Mouse (Mus musculus): ENCODE results near the gene Fbxo27. TPM values are rescaled to one million over a fixed set of nuclear protein-coding genes. Genes with fewer than 3 reads are reported as not detected.
A peak's percentile ranks its signal among the peaks of the same experiment; 100 is the strongest.

Gene Fbxo27
- polyA plus RNA-seq, 1 experiment = 9.6 TPM

DNA sequence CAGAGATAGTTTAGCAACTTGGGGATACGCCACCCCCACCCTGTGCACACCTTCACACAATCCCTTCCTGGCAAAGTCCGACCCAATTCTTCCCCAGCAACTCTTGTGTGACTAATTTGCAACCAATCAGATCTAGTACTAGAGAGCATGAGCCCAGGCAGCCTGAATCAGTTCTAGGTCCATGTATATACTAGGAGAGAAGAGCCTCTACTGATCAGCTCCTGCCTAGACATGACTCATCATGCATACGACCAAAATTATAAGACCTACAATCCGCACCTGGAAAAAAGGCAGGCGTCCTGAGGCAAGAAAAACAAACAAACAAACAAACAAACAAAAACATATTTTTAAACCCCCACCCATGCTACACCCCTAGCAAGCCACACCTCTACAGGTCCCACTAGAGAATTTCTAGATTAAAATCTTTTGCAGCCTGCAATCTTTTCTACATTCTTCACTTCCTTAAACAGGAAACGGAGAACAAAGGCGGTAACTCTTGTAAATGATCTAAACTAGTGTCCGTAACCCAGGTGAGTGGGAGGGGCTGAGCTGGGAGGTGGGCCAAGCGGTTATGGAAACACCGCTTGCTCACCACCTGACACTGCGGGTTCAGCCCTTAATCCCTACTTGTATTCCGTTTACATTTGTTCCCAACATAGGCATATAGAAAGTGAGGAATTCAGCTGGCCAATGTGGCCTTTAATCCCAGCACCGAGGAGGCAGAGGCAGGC, 15.7 kb upstream of the Fbxo27 start:
- Histone ChIP-seq H3K27ac (ENCODE audit: insufficient read depth, low read length) (peak overlapping the region; percentile 80), H3K9me3 (replicated peaks; ENCODE audit: control insufficient read depth, insufficient read depth, low read length, poor library complexity, severe bottlenecking) (0 out of 2 replicates have a peak, but pooled peaks cover 2% of the 10 kb centered on the region), H3K9ac (ENCODE audit: low read depth, poor library complexity, severe bottlenecking) (peak overlapping the region; percentile 10; the same call in 1 of the 2 replicates), H3K36me3 (ENCODE audit: control insufficient read depth, insufficient read depth, low read length, poor library complexity, severe bottlenecking) (no peaks in the 10 kb centered on the region), H3K4me3 (ENCODE audit: low read depth, low read length) (peak overlapping the region; percentile 7; the same call in 1 of the 2 replicates), H3K4me1 (ENCODE audit: control insufficient read depth, insufficient read depth, low read length) (peaks cover 4% of the 10 kb centered on the region), H3K27me3 (ENCODE audit: control insufficient read depth, insufficient read depth, low read length, poor library complexity, severe bottlenecking) (no peaks in the 10 kb centered on the region)
- TF ChIP-seq POLR2A (IDR thresholded peaks at IDR 0.05; ENCODE audit: insufficient read depth, low read length) (no peak), CTCF (IDR thresholded peaks at IDR 0.05; ENCODE audit: low read depth, low read length) (no peak), EP300 (IDR thresholded peaks at IDR 0.05; ENCODE audit: insufficient read depth, low read depth, low read length) (peak; percentile 67; the same call in 1 of the 2 replicates)

- Histone ChIP-seq H3K4me3 (ENCODE audit: low read depth, low read length) (no peak overlapping the region; the same call in 1 of the 2 replicates), H3K27me3 (ENCODE audit: control insufficient read depth, insufficient read depth, low read length, poor library complexity, severe bottlenecking) (no peaks in the 10 kb centered on the region), H3K9me3 (replicated peaks; ENCODE audit: control insufficient read depth, insufficient read depth, low read length, poor library complexity, severe bottlenecking) (peaks cover under 1% of the 10 kb centered on the region; the same call in 1 of the 2 replicates), H3K4me1 (ENCODE audit: control insufficient read depth, insufficient read depth, low read length) (peaks cover 4% of the 10 kb centered on the region), H3K9ac (ENCODE audit: low read depth, poor library complexity, severe bottlenecking) (peak overlapping the region; percentile 45; the same call in 1 of the 2 replicates), H3K36me3 (ENCODE audit: control insufficient read depth, insufficient read depth, low read length, poor library complexity, severe bottlenecking) (no peaks in the 10 kb centered on the region), H3K27ac (ENCODE audit: insufficient read depth, low read length) (peak overlapping the region; percentile 80)
- TF ChIP-seq EP300 (IDR thresholded peaks at IDR 0.05; ENCODE audit: insufficient read depth, low read depth, low read length) (peak; percentile 86), POLR2A (IDR thresholded peaks at IDR 0.05; ENCODE audit: insufficient read depth, low read length) (no peak)
Observed at GRCm38 (mm10) chr7:28677624-28678023, 15.0 kb upstream of the Fbxo27 start.

GRCm38 (mm10) chr7:28691075-28691474, 1.6 kb upstream of the Fbxo27 start:
- Histone ChIP-seq H3K27me3 (ENCODE audit: control insufficient read depth, insufficient read depth, low read length, poor library complexity, severe bottlenecking) (no peaks in the 10 kb centered on the region), H3K36me3 (ENCODE audit: control insufficient read depth, insufficient read depth, low read length, poor library complexity, severe bottlenecking) (no peaks in the 10 kb centered on the region), H3K9ac (ENCODE audit: low read depth, poor library complexity, severe bottlenecking) (no peak overlapping the region), H3K27ac (ENCODE audit: insufficient read depth, low read length) (no peak overlapping the region), H3K4me1 (ENCODE audit: control insufficient read depth, insufficient read depth, low read length) (no peaks in the 10 kb centered on the region), H3K4me3 (ENCODE audit: low read depth, low read length) (no peak overlapping the region), H3K9me3 (replicated peaks; ENCODE audit: control insufficient read depth, insufficient read depth, low read length, poor library complexity, severe bottlenecking) (no peaks in the 10 kb centered on the region)
- no peak for TF ChIP-seq CTCF (IDR thresholded peaks at IDR 0.05; ENCODE audit: low read depth, low read length)
- peak; percentile 95 for TF ChIP-seq EP300 (IDR thresholded peaks at IDR 0.05; ENCODE audit: insufficient read depth, low read depth, low read length)

GRCm38 (mm10) chr7:28693321-28693966, 795 bp downstream of the Fbxo27 start:
- Histone ChIP-seq H3K4me3 (ENCODE audit: low read depth, low read length) (peak overlapping the region; percentile 87), H3K36me3 (ENCODE audit: control insufficient read depth, insufficient read depth, low read length, poor library complexity, severe bottlenecking) (no peaks in the 10 kb centered on the region), H3K4me1 (ENCODE audit: control insufficient read depth, insufficient read depth, low read length) (no peaks in the 10 kb centered on the region), H3K27ac (ENCODE audit: insufficient read depth, low read length) (peak overlapping the region; percentile 59; the same call in 1 of the 2 replicates), H3K9me3 (replicated peaks; ENCODE audit: control insufficient read depth, insufficient read depth, low read length, poor library complexity, severe bottlenecking) (no peaks in the 10 kb centered on the region), H3K9ac (ENCODE audit: low read depth, poor library complexity, severe bottlenecking) (peak overlapping the region; percentile 76), H3K27me3 (ENCODE audit: control insufficient read depth, insufficient read depth, low read length, poor library complexity, severe bottlenecking) (no peaks in the 10 kb centered on the region)
- peak; percentile 61 for TF ChIP-seq POLR2A (IDR thresholded peaks at IDR 0.05; ENCODE audit: insufficient read depth, low read length)
- peak; percentile 87; the same call in 1 of the 2 replicates for TF ChIP-seq EP300 (IDR thresholded peaks at IDR 0.05; ENCODE audit: insufficient read depth, low read depth, low read length)
- TF ChIP-seq CTCF (IDR thresholded peaks at IDR 0.05; ENCODE audit: low read depth, low read length) = no peak

GRCm38 (mm10) chr7:28694423-28694822, 1.8 kb downstream of the Fbxo27 start:
- TF ChIP-seq POLR2A (IDR thresholded peaks at IDR 0.05; ENCODE audit: insufficient read depth, low read length) (no peak), EP300 (IDR thresholded peaks at IDR 0.05; ENCODE audit: insufficient read depth, low read depth, low read length) (peak; percentile 66; the same call in 1 of the 2 replicates), CTCF (IDR thresholded peaks at IDR 0.05; ENCODE audit: low read depth, low read length) (no peak)
- H3K4me3 ChIP-seq (ENCODE audit: low read depth, low read length) = peak overlapping the region; percentile 53
- no peaks in the 10 kb centered on the region for H3K27me3 ChIP-seq (ENCODE audit: control insufficient read depth, insufficient read depth, low read length, poor library complexity, severe bottlenecking)
- H3K9ac ChIP-seq (ENCODE audit: low read depth, poor library complexity, severe bottlenecking) = peak overlapping the region; percentile 51
- H3K27ac ChIP-seq (ENCODE audit: insufficient read depth, low read length) = peak overlapping the region; percentile 86
- no peaks in the 10 kb centered on the region for H3K4me1 ChIP-seq (ENCODE audit: control insufficient read depth, insufficient read depth, low read length)
- H3K36me3 ChIP-seq (ENCODE audit: control insufficient read depth, insufficient read depth, low read length, poor library complexity, severe bottlenecking) = no peaks in the 10 kb centered on the region
- H3K9me3 ChIP-seq (replicated peaks; ENCODE audit: control insufficient read depth, insufficient read depth, low read length, poor library complexity, severe bottlenecking) = no peaks in the 10 kb centered on the region
